Mouse (Mus musculus) stomach, postnatal 0 days (tissue): ENCODE measurements at regions not wholly inside any gene's neighbourhood (a gene's known extent, or its start where the extent isn't known, plus 50 kb on each side); places are given as distances from the start of the nearest gene placed in this dataset.

ENCODE experiments used
- CTCF ChIP-seq: IDR thresholded peaks from 2 replicates; pipeline ENCODE4 v1.5.1; 2016; ENCODE audit warnings: antibody characterized with exemption, low read depth, mild to moderate bottlenecking, moderate library complexity
- EP300 ChIP-seq: optimal IDR thresholded peaks from 2 replicates; pipeline ENCODE3; 2016; ENCODE audit warnings: antibody characterized with exemption

DNA sequence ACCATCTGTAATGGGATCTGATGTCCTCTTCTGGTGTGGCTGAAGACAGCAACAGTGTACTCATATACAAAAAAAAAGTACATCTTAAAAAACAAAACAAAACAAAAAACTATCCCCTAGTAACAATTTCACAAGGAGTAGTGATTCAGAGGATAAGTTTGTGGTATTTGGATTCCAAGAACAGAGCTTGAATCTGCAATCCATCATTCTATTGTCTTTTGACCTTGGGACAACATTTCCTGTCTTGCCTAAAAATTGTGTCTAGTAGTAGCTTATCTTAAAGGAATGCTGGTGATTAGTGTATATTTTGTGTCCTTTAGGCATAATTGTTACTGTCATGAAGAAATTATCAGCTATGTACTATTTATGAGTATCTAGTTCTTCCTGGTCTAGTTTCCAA, 404.1 kb upstream of the Nr5a2 start:
- no peak for TF ChIP-seq CTCF
- TF ChIP-seq EP300: no peak
